21 mouse cellular contexts compared by ENCODE assay signal in the genomic region with DNA sequence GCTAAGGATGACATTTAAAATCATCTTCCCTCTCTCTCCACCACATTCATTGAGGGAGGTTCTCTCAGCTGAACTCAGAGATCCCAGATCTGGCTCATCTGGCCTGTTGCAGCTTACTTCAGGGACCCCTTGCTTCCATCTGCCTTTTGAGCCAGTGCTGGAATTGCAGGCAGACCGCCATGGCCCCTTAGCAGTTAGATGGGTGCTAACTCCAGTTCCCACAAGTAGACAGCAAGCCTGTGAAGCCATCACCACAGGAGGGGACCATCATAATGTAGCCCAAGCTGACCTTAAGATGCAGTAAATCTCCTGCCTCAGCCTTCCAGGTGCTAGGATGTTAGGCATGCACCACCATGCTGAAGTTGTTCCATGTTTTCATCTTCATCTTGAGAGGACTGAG.
DNase-seq lines count a peak whose midpoint lies in the region; ATAC-seq and TF ChIP-seq lines count a peak whose summit lies in the region.
"Had no signal": no experiment of that assay in that cellular context is flagged by ENCODE, and none has a peak within 500 bp of the region (broad histone marks: within the 10 kb centered on the region; RNA-seq: fewer than 3 reads in every experiment).

No protein-coding gene starts in this region.

- no peak overlapping the region for H3K4me3 ChIP-seq in hindbrain, embryonic 10.5 days
- H3K4me3 ChIP-seq in hindbrain, postnatal 0 days (ENCODE audit: low read length), result no peak overlapping the region
- H3K4me3 ChIP-seq in midbrain, embryonic 10.5 days, result no peak overlapping the region
- no peak overlapping the region for H3K4me3 ChIP-seq in midbrain, embryonic 14.5 days (replicated peaks; ENCODE audit: low read depth, low read length)

- no peaks in the 10 kb centered on the region for H3K9me3 ChIP-seq in hindbrain, embryonic 10.5 days
- H3K9me3 ChIP-seq in hindbrain, postnatal 0 days (ENCODE audit: low read length), result no peaks in the 10 kb centered on the region
- no peaks in the 10 kb centered on the region for H3K9me3 ChIP-seq in midbrain, embryonic 10.5 days (replicated peaks)
- H3K9me3 ChIP-seq in midbrain, embryonic 14.5 days (ENCODE audit: control insufficient read depth, low read length), result no peaks in the 10 kb centered on the region

- H3K9ac ChIP-seq in hindbrain, postnatal 0 days (replicated peaks; ENCODE audit: low read length), result no peak overlapping the region
- no peak overlapping the region for H3K9ac ChIP-seq in midbrain, embryonic 14.5 days (replicated peaks; ENCODE audit: low read length)

- H3K4me2 ChIP-seq in hindbrain, postnatal 0 days (ENCODE audit: low read depth, low read length), result no peak overlapping the region
- no peak overlapping the region for H3K4me2 ChIP-seq in midbrain, embryonic 14.5 days (ENCODE audit: low read length)

- no peaks in the 10 kb centered on the region for H3K36me3 ChIP-seq in hindbrain, embryonic 10.5 days
- no peaks in the 10 kb centered on the region for H3K36me3 ChIP-seq in hindbrain, postnatal 0 days (ENCODE audit: insufficient read depth, low read length)
- H3K36me3 ChIP-seq in midbrain, embryonic 10.5 days, result no peaks in the 10 kb centered on the region
- no peaks in the 10 kb centered on the region for H3K36me3 ChIP-seq in midbrain, embryonic 14.5 days (ENCODE audit: control insufficient read depth, insufficient read depth, low read length)
- H3K36me3 ChIP-seq: G1E had no signal

- TF ChIP-seq CTCF in hindbrain, postnatal 0 days (IDR thresholded peaks at IDR 0.05; ENCODE audit: low read depth), result no peak

- peak; percentile 64 for DNase-seq in heart, adult 11 months
- no peak for DNase-seq in heart, postnatal 14 days
- no peak for DNase-seq in hindbrain, embryonic 10.5 days (ENCODE audit: low spot score)
- DNase-seq in hindbrain, postnatal 0 days (ENCODE audit: low spot score), result no peak
- no peak for DNase-seq in midbrain, embryonic 10.5 days (ENCODE audit: low spot score)
- DNase-seq in midbrain, embryonic 14.5 days, result no peak
- DNase-seq: adrenal gland, adult 2 months; adrenal gland, adult 8-10 months; adrenal gland, postnatal 10 days; adrenal gland, postnatal 14 days; adrenal gland, postnatal 25 days; adrenal gland, postnatal 36 days; B cell, adult 2 months; cerebellum, adult 11 months; cerebellum, adult 11-12 months; cerebellum, adult 18-20 months had no signal

- 93% methylated on average over 1 of the region's 1 CpGs for WGBS in hindbrain, embryonic 10.5 days
- WGBS in hindbrain, postnatal 0 days, result 100% methylated on average over 1 of the region's 1 CpGs
- WGBS in midbrain, embryonic 10.5 days, result 90% methylated on average over 1 of the region's 1 CpGs
- 93% methylated on average over 1 of the region's 1 CpGs for WGBS in midbrain, embryonic 14.5 days

- no peak for ATAC-seq in hindbrain, postnatal 0 days
- ATAC-seq in midbrain, embryonic 14.5 days (ENCODE audit: low FRiP score, low TSS enrichment), result no peak
- ATAC-seq: activated CD4-positive, CD25-positive, alpha-beta regulatory T cell, adult 4 months; CD4-positive, CD25-positive, alpha-beta regulatory T cell, adult 4 months; Patski had no signal

- intact Hi-C loops in heart, postnatal 14 days (cut with DNase I), result no loop called here

- no peaks in the 10 kb centered on the region for H3K27me3 ChIP-seq in hindbrain, embryonic 10.5 days (ENCODE audit: insufficient read depth, poor library complexity, severe bottlenecking)
- H3K27me3 ChIP-seq in hindbrain, postnatal 0 days (ENCODE audit: insufficient read depth, low read length), result no peaks in the 10 kb centered on the region
- H3K27me3 ChIP-seq in midbrain, embryonic 10.5 days (ENCODE audit: low read depth, poor library complexity, severe bottlenecking), result no peaks in the 10 kb centered on the region
- no peaks in the 10 kb centered on the region for H3K27me3 ChIP-seq in midbrain, embryonic 14.5 days (ENCODE audit: control insufficient read depth, insufficient read depth, low read length)
- H3K27me3 ChIP-seq: CH12.LX had no signal

- H3K4me1 ChIP-seq in hindbrain, embryonic 10.5 days (replicated peaks), result peaks cover 12% of the 10 kb centered on the region; the same call in 1 of the 2 replicates
- H3K4me1 ChIP-seq in hindbrain, postnatal 0 days (ENCODE audit: insufficient read depth, low read length), result no peaks in the 10 kb centered on the region
- peaks cover 11% of the 10 kb centered on the region; the same call in 1 of the 2 replicates for H3K4me1 ChIP-seq in midbrain, embryonic 10.5 days
- H3K4me1 ChIP-seq in midbrain, embryonic 14.5 days (ENCODE audit: control insufficient read depth, insufficient read depth, low read length), result no peaks in the 10 kb centered on the region

- H3K27ac ChIP-seq in hindbrain, embryonic 10.5 days, result peak overlapping the region; percentile 29; the same call in 1 of the 2 replicates
- no peak overlapping the region for H3K27ac ChIP-seq in hindbrain, postnatal 0 days
- H3K27ac ChIP-seq in midbrain, embryonic 10.5 days (replicated peaks), result 0 out of 2 replicates have a peak overlapping the region, but pooled peaks have one; percentile 9
- no peak overlapping the region for H3K27ac ChIP-seq in midbrain, embryonic 14.5 days (replicated peaks; ENCODE audit: low read depth, low read length)

Comparison
In these comparisons a context has a peak if more than half of its experiments do, and no peak if none do; other contexts are left out.
1. H3K27ac ChIP-seq: peak in hindbrain, embryonic 10.5 days (single experiment) and midbrain, embryonic 10.5 days (single experiment); none in hindbrain, postnatal 0 days (single experiment) and midbrain, embryonic 14.5 days (single experiment).